Mouse (Mus musculus): ENCODE measurements at regions not wholly inside any gene's neighbourhood (a gene's known extent, or its start where the extent isn't known, plus 50 kb on each side); places are given as distances from the start of the nearest gene placed in this dataset.

GRCm38 (mm10) chr2:174561828-174562429, 81.4 kb upstream of the Zfp831 start:
- H3K4me3 ChIP-seq (ENCODE audit: low read depth, low read length) = no peak overlapping the region
- no peak overlapping the region for H3K4me2 ChIP-seq (ENCODE audit: low read depth, low read length, poor library complexity, severe bottlenecking)
- WGBS = 18% methylated on average over 7 of the region's 7 CpGs
- H3K4me1 ChIP-seq (ENCODE audit: insufficient read depth, low read length) = peaks cover 12% of the 10 kb centered on the region; the same call in 1 of the 2 replicates
- H3K27me3 ChIP-seq (ENCODE audit: insufficient read depth, low read length) = no peaks in the 10 kb centered on the region
- no peak overlapping the region for H3K9ac ChIP-seq (replicated peaks; ENCODE audit: low read length, poor library complexity, severe bottlenecking)
- no peak for TF ChIP-seq CTCF (IDR thresholded peaks at IDR 0.05)
- no peaks in the 10 kb centered on the region for H3K9me3 ChIP-seq (ENCODE audit: low read length)
- ATAC-seq (ENCODE audit: low FRiP score) (no peak), DNase-seq (ENCODE audit: low spot score) (peak; percentile 16)
- no peaks in the 10 kb centered on the region for H3K36me3 ChIP-seq (ENCODE audit: insufficient read depth, low read length)
- H3K27ac ChIP-seq (ENCODE audit: low read depth, low read length) = no peak overlapping the region

- H3K4me3 ChIP-seq (ENCODE audit: low read depth, low read length) = no peak overlapping the region
- no peak for TF ChIP-seq CTCF (IDR thresholded peaks at IDR 0.05)
- H3K27me3 ChIP-seq (ENCODE audit: insufficient read depth, low read length) = no peaks in the 10 kb centered on the region
- no peak for ATAC-seq (ENCODE audit: low FRiP score)
- WGBS = 93% methylated on average over 3 of the region's 3 CpGs
- H3K9me3 ChIP-seq (ENCODE audit: low read length) = no peaks in the 10 kb centered on the region
- no peak for DNase-seq (ENCODE audit: low spot score)
- peaks cover 12% of the 10 kb centered on the region; the same call in 1 of the 2 replicates for H3K4me1 ChIP-seq (ENCODE audit: insufficient read depth, low read length)
- H3K4me2 ChIP-seq (ENCODE audit: low read depth, low read length, poor library complexity, severe bottlenecking) = no peak overlapping the region
- H3K27ac ChIP-seq (ENCODE audit: low read depth, low read length) = no peak overlapping the region
- no peak overlapping the region for H3K9ac ChIP-seq (replicated peaks; ENCODE audit: low read length, poor library complexity, severe bottlenecking)
- H3K36me3 ChIP-seq (ENCODE audit: insufficient read depth, low read length) = no peaks in the 10 kb centered on the region
Observed at GRCm38 (mm10) chr2:174563917-174564316, 79.4 kb upstream of the Zfp831 start.

GRCm38 (mm10) chr2:174564817-174565216, 78.5 kb upstream of the Zfp831 start:
- Histone ChIP-seq H3K4me3 (ENCODE audit: low read depth, low read length) (no peak overlapping the region), H3K27me3 (ENCODE audit: insufficient read depth, low read length) (no peaks in the 10 kb centered on the region), H3K27ac (ENCODE audit: low read depth, low read length) (peak overlapping the region; percentile 68), H3K4me1 (ENCODE audit: insufficient read depth, low read length) (peaks cover 9% of the 10 kb centered on the region; the same call in 1 of the 2 replicates), H3K36me3 (ENCODE audit: insufficient read depth, low read length) (no peaks in the 10 kb centered on the region), H3K9ac (replicated peaks; ENCODE audit: low read length, poor library complexity, severe bottlenecking) (no peak overlapping the region), H3K9me3 (ENCODE audit: low read length) (no peaks in the 10 kb centered on the region), H3K4me2 (ENCODE audit: low read depth, low read length, poor library complexity, severe bottlenecking) (no peak overlapping the region)
- no peak for TF ChIP-seq CTCF (IDR thresholded peaks at IDR 0.05)
- ATAC-seq (ENCODE audit: low FRiP score) = peak; percentile 87
- 8% methylated on average over 5 of the region's 5 CpGs for WGBS
- DNase-seq (ENCODE audit: low spot score) = peak; percentile 73

- Histone ChIP-seq H3K4me2 (ENCODE audit: low read depth, low read length, poor library complexity, severe bottlenecking) (no peak overlapping the region), H3K27me3 (ENCODE audit: insufficient read depth, low read length) (no peaks in the 10 kb centered on the region), H3K27ac (ENCODE audit: low read depth, low read length) (peak overlapping the region; percentile 68), H3K4me3 (ENCODE audit: low read depth, low read length) (no peak overlapping the region), H3K36me3 (ENCODE audit: insufficient read depth, low read length) (no peaks in the 10 kb centered on the region), H3K4me1 (ENCODE audit: insufficient read depth, low read length) (peaks cover 9% of the 10 kb centered on the region; the same call in 1 of the 2 replicates), H3K9me3 (ENCODE audit: low read length) (no peaks in the 10 kb centered on the region), H3K9ac (replicated peaks; ENCODE audit: low read length, poor library complexity, severe bottlenecking) (no peak overlapping the region)
- WGBS = 83% methylated on average over 7 of the region's 7 CpGs
- DNase-seq (ENCODE audit: low spot score) = no peak
- no peak for TF ChIP-seq CTCF (IDR thresholded peaks at IDR 0.05)
- ATAC-seq (ENCODE audit: low FRiP score) = no peak
Observed at GRCm38 (mm10) chr2:174565891-174566290, 77.4 kb upstream of the Zfp831 start.

GRCm38 (mm10) chr2:174566752-174567151, 76.6 kb upstream of the Zfp831 start:
- no peaks in the 10 kb centered on the region for H3K9me3 ChIP-seq (ENCODE audit: low read length)
- H3K36me3 ChIP-seq (ENCODE audit: insufficient read depth, low read length) = no peaks in the 10 kb centered on the region
- no peak for DNase-seq (ENCODE audit: low spot score)
- no peak overlapping the region for H3K27ac ChIP-seq (ENCODE audit: low read depth, low read length)
- H3K4me3 ChIP-seq (ENCODE audit: low read depth, low read length) = no peak overlapping the region
- H3K4me2 ChIP-seq (ENCODE audit: low read depth, low read length, poor library complexity, severe bottlenecking) = no peak overlapping the region
- no peak overlapping the region for H3K9ac ChIP-seq (replicated peaks; ENCODE audit: low read length, poor library complexity, severe bottlenecking)
- peaks cover 9% of the 10 kb centered on the region; the same call in 1 of the 2 replicates for H3K4me1 ChIP-seq (ENCODE audit: insufficient read depth, low read length)
- 49% methylated on average over 4 of the region's 4 CpGs for WGBS
- no peaks in the 10 kb centered on the region for H3K27me3 ChIP-seq (ENCODE audit: insufficient read depth, low read length)
- no peak for ATAC-seq (ENCODE audit: low FRiP score)
- no peak for TF ChIP-seq CTCF (IDR thresholded peaks at IDR 0.05)

GRCm38 (mm10) chr2:174574804-174575507, 68.4 kb upstream of the Zfp831 start:
- Histone ChIP-seq H3K9me3 (ENCODE audit: low read length) (no peaks in the 10 kb centered on the region), H3K27me3 (ENCODE audit: insufficient read depth, low read length) (no peaks in the 10 kb centered on the region), H3K27ac (ENCODE audit: low read depth, low read length) (no peak overlapping the region), H3K4me1 (ENCODE audit: insufficient read depth, low read length) (no peaks in the 10 kb centered on the region), H3K9ac (replicated peaks; ENCODE audit: low read length, poor library complexity, severe bottlenecking) (no peak overlapping the region), H3K4me3 (ENCODE audit: low read depth, low read length) (no peak overlapping the region), H3K4me2 (ENCODE audit: low read depth, low read length, poor library complexity, severe bottlenecking) (no peak overlapping the region), H3K36me3 (ENCODE audit: insufficient read depth, low read length) (no peaks in the 10 kb centered on the region)
- WGBS = 77% methylated on average over 7 of the region's 7 CpGs
- ATAC-seq (ENCODE audit: low FRiP score) = no peak
- no peak for TF ChIP-seq CTCF (IDR thresholded peaks at IDR 0.05)
- DNase-seq (ENCODE audit: low spot score) = no peak

Data from midbrain, postnatal 0 days (tissue).